Mouse (Mus musculus) embryo, embryonic 10 days (tissue): Measurements from ENCODE around the gene Numbl.

ENCODE experiments used
- DNase-seq: peaks from one replicate; pipeline ENCODE4 v3.0.0-alpha.2; 2015; ENCODE audit warnings: low spot score

The Numbl gene

GRCm38 (mm10) chr7:27296518-27296917 is 38.3 kb downstream of the Numbl start:
- DNase-seq: no peak

- no peak for DNase-seq
Observed at GRCm38 (mm10) chr7:27298033-27298610, 39.9 kb downstream of the Numbl start.

GRCm38 (mm10) chr7:27298816-27299215 is 40.6 kb downstream of the Numbl start:
- no peak for DNase-seq

- no peak for DNase-seq
Observed at GRCm38 (mm10) chr7:27300351-27300750, 42.1 kb downstream of the Numbl start.

GRCm38 (mm10) chr7:27300801-27301200 is 42.6 kb downstream of the Numbl start:
- DNase-seq: no peak

GRCm38 (mm10) chr7:27302172-27302571 is 43.9 kb downstream of the Numbl start:
- DNase-seq: peak; percentile 89

- no peak for DNase-seq
Observed at GRCm38 (mm10) chr7:27305091-27305730, 47.0 kb downstream of the Numbl start.

GRCm38 (mm10) chr7:27306161-27307160 is 48.2 kb downstream of the Numbl start:
- peak; percentile 57 for DNase-seq

- peak; percentile 26 for DNase-seq
Observed at GRCm38 (mm10) chr7:27307551-27307950, 49.3 kb downstream of the Numbl start.

GRCm38 (mm10) chr7:27308821-27309549 is 50.8 kb downstream of the Numbl start:
- DNase-seq: peak; percentile 42

- no peak for DNase-seq
Observed at GRCm38 (mm10) chr7:27309832-27310231, 51.6 kb downstream of the Numbl start.

GRCm38 (mm10) chr7:27310306-27310705 is 52.1 kb downstream of the Numbl start:
- peak; percentile 51 for DNase-seq

- no peak for DNase-seq
Observed at GRCm38 (mm10) chr7:27310996-27311535, 52.8 kb downstream of the Numbl start.

GRCm38 (mm10) chr7:27311651-27312284 is 53.5 kb downstream of the Numbl start:
- no peak for DNase-seq

GRCm38 (mm10) chr7:27314393-27314792 is 56.2 kb downstream of the Numbl start:
- no peak for DNase-seq

- peak; percentile 51 for DNase-seq
Observed at GRCm38 (mm10) chr7:27315958-27316357, 57.7 kb downstream of the Numbl start.

GRCm38 (mm10) chr7:27319411-27319810 is 61.2 kb downstream of the Numbl start:
- DNase-seq: no peak

- no peak for DNase-seq
Observed at GRCm38 (mm10) chr7:27322291-27322690, 64.1 kb downstream of the Numbl start.

GRCm38 (mm10) chr7:27323001-27323400 is 64.8 kb downstream of the Numbl start:
- DNase-seq: no peak

GRCm38 (mm10) chr7:27324161-27324560 is 65.9 kb downstream of the Numbl start:
- DNase-seq: no peak

- DNase-seq: no peak
Observed at GRCm38 (mm10) chr7:27324928-27325327, 66.7 kb downstream of the Numbl start.
